1 mouse cellular context compared by ENCODE assay signal in the genomic region with DNA sequence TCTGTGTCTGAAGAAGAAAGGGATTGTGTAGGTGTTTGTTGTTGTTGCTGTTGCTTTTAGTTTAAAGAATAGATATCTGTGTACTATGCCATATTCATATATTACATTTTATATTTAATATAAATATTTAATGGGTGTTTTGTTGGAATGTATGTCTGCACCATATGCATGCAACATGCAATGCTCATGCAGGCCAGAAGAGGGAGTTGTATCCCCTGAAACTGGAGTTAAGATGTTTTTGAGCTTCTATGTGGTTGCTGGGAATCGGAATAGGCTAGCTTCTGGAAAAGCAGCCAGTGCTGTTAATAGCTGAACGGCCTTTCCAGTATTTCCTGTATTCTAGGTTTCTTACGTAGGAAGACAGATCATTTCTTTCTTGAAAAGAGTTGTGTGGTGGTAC.
TF ChIP-seq lines count a peak whose summit lies in the region.

No protein-coding gene starts in this region.

TF ChIP-seq in MEL, 35 proteins besides CTCF, POLR2A, EP300 and RAD21:
- no peak for TF ChIP-seq MEF2A (IDR thresholded peaks at IDR 0.05; ENCODE audit: extremely low read depth, insufficient replicate concordance, low read depth, low read length, poor library complexity, severe bottlenecking)
- TF ChIP-seq SMC3 (IDR thresholded peaks at IDR 0.05; ENCODE audit: low read depth, low read length), result peak; percentile 34; the same call in 1 of the 2 replicates
TF ChIP-seq in MEL: peak in this region for 1.
